Mouse (Mus musculus): ENCODE results near the gene Galnt17. TPM values are rescaled to one million over a fixed set of nuclear protein-coding genes. Genes with fewer than 3 reads are reported as not detected.
A peak's percentile ranks its signal among the peaks of the same experiment; 100 is the strongest.

Galnt17 gene
- total RNA-seq (2021) = 1 to 10 TPM; 4.0 to 4.2 TPM
- long read RNA-seq, experiment 1 = 0 reads
- long read RNA-seq, experiment 2 = 0 reads

DNA sequence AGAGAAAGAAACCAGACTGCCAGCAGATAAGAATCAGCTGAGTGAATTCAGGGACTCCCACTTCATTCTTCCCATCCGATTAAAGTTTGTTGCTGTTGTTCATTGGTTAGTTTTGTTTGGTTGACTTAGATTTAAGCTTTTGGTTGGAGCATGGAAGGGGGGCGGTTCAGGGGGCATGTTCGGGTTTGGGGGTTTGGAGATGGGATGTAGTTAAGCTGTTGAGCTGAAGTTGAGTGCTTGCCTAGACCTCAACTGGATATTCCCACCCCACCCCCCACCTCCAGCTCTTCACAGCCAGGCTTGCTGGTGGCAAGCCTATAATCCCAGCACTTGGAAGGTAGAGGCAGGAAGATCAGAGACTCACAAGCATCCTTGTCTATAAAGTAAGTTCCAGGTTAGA, at the start of gene Galnt17:
Galnt17 (minus strand) TSS at position 101 of the 400 bp plus-strand sequence.
- no peak for DNase-seq

- no peak for DNase-seq
Observed at GRCm38 (mm10) chr5:131334536-131334935, 26.2 kb upstream of the Galnt17 start.

GRCm38 (mm10) chr5:131321286-131321685, 13.0 kb upstream of the Galnt17 start:
- no peak for DNase-seq

- DNase-seq = no peak
Observed at GRCm38 (mm10) chr5:131319605-131320004, 11.3 kb upstream of the Galnt17 start.

GRCm38 (mm10) chr5:131319141-131319540, 10.8 kb upstream of the Galnt17 start:
- no peak for DNase-seq

DNA sequence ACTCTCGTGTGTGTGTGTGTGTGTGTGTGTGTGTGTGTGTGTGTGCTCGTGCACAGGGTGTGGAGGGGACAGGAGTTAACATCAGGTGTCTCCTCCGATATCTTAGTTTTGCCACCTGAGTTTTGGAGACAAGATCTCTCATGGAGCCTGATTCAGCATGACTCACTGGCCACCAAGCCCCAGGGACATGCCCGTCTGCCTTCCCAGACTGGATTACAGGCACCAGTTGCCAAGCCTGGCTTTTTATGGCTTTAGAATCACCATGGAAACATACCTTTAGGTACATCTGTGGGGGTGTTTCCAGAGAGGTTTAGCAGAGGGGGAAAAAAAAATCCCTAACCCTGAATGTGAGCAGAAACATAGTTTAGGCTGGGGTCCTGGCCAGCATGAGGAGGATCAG, 6.7 kb upstream of the Galnt17 start:
- no peak for DNase-seq

DNA sequence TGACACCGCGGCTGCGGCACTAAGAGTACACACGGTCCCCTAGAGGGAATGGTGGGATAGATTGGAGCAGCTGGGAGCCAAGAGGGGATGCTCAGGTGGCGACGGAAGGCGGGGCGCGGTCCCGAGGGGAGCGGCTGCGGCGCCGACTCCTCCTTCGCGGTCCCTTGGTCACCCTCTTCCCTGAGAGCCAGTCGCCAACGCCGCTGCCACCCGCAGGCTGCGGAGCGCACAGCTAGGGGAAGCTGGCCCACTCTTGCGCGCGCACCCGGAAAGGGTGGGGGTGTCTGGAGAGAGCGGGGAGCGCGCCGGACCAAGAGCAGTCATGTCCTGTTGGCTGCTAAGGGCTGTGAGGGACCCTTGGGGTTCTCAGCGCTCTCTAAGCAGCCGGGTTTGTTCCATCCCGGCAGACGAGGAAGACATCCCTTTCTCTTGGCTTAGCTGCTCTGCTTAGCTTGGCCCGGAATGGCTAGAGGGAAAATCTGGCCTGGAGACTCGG, 593 bp downstream of the Galnt17 start:
- peak; percentile 80 to 85 for DNase-seq

DNA sequence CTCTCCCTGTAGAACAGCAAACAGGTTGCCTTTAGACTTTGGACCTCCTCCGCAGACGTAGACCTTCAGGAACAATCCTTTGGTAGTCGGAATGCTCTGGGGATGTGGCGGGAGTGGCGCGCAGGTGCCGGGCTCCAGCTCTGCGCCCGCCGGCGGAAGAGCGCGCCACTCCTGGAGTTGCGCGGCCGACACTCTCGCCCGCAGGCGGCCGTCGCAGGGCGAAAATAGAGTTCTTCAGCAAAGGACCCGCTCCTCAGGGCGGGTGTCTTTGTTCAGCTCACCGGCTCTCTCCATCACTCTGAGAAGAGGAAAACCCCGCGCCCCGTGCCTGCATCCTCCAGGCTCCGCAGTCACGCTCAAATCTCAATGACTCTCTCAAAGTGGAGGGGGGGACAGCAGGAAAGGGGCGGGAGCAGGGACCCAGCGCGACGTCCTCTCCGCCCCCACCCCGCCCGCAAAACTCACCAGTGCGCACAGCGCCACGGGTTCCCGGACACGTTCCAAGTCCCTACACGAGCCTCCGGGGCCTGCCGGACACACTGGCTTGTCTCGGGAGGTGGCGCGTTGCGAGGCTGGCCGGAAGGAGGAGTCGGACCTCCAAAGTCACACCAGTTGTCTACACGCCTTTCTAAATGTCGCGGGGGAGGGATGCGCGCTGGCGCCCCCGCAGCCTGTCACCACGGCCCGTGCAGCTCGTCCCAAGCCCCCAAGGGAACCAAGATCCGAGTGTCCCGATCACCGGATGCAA, 1.2 kb downstream of the Galnt17 start:
- peak; percentile 36 to 46 for DNase-seq

GRCm38 (mm10) chr5:131306321-131306907, 1.9 kb downstream of the Galnt17 start:
- DNase-seq = peak in 1 of 2 experiments; percentile 10

DNA sequence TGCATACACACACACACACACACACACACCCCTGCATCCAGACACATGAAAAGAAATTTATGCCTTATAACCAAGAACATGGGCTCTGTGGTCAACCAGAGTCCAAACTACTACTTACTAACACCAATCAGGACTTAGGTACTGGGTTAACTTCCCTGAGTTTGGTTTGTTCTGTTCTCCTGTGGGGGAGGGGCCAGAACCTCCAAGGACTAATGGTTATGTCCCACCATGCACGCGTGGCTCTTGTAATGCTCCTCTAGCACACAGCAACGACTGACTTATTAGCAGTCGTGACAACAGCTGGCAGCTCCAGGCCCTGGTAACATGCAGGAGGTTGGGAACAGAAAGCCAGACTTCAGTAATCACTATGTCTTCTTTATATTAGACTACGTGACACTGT, 3.1 kb downstream of the Galnt17 start:
- DNase-seq = no peak

DNA sequence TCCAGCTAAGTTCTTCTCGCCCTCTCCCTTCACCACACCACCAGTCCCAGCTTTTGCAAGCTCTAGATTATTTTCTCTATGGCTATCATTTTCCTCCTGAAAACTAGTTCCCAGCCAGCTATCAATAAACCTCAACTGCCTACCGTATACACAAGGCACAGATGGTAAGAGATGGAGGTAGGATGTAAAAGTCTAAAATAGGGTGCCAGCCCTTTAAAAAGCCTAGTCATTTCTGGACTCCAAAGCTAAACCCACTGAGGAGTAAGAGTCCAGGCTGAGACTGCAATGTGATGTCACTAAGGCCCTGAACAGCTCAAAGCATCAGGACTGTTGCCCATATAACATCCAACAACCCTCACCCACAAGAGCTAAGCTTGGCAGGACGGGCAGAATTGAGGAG, 6.8 kb downstream of the Galnt17 start:
- DNase-seq = no peak

- no peak for DNase-seq
Observed at GRCm38 (mm10) chr5:131293726-131294449, 14.4 kb downstream of the Galnt17 start.

DNA sequence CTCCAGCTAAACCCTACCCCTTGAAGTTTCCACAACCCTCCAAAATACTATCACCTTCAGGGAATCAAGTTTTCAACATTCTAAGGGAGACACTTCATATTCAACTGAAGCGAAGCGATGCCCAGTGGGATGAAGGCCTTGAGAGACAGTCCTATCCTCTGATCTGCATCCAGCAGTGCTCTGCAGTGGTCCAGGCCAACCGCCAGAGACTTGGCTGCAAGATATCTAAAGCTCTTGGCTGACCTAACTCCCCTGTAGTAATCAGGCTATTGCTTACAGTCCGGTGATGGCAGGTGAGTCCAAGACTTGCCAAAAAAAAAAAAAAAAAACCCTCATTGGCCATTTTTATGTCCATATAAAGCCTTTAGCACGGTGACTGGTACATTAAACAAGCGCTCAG, 21.2 kb downstream of the Galnt17 start:
- DNase-seq = peak; percentile 9 to 28

- DNase-seq = no peak
Observed at GRCm38 (mm10) chr5:131286680-131287079, 21.6 kb downstream of the Galnt17 start.

GRCm38 (mm10) chr5:131280349-131280748, 27.9 kb downstream of the Galnt17 start:
- DNase-seq = no peak

DNA sequence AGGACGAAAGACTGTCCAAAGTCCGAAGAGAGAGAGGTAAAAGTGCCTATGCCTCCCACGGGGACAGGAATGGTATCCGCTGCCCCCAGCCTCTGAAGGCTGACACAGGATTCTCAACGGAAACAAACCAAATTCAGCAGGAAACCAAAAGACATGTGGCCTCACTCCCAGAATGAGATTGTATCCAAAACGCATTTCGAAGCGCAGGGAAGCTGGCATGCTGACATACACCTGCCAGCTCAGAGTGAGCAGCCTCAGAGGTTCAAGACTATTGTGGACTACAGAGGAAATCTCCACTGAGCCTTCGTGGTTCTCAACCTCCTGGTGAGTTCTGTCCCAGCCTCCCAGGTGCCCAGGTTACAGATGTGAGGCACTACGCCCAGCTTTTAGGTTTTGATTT, 29.0 kb downstream of the Galnt17 start:
- DNase-seq = no peak

- DNase-seq = peak in 1 of 2 experiments; percentile 39
Observed at GRCm38 (mm10) chr5:131277227-131277626, 31.1 kb downstream of the Galnt17 start.

DNA sequence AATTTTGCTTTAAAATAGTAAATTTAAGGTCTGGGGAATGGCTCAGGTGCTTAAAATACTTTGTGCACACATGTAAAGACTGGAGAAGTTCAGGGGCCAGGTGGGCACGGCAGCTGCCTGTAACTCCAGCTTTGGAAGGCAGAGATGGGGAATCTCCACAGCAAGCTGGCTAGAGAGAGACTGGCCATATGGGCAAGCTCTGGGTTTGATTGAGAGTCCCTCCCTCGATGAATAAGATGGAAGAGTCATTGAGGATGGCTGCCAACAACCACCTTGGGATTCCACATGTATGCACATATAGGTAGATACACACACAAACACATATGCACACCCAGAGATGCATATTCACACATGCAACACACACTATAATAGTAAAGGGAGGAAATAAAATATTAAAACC, 42.0 kb downstream of the Galnt17 start:
- DNase-seq = no peak

DNA sequence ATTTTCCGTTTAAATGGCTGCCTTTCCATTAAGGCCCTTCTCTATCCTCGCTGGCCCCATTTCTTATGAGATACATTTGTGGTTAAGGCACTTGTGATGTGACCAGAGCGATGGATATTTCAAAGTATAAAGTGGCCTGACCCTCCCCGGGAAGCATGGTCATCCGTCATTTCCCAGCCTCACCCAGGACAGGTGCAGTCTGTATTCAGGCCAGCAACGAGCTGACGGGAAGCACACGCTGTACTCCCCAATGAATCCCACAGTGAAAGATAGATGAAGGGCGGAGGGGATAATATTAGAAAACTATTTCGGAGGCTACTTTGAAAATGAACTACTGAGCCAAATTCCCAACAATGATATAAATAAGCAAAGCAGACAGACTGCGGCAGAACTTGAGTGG, 44.2 kb downstream of the Galnt17 start:
- DNase-seq = no peak

GRCm38 (mm10) chr5:131250701-131251636, 57.3 kb downstream of the Galnt17 start:
- no peak for DNase-seq

DNA sequence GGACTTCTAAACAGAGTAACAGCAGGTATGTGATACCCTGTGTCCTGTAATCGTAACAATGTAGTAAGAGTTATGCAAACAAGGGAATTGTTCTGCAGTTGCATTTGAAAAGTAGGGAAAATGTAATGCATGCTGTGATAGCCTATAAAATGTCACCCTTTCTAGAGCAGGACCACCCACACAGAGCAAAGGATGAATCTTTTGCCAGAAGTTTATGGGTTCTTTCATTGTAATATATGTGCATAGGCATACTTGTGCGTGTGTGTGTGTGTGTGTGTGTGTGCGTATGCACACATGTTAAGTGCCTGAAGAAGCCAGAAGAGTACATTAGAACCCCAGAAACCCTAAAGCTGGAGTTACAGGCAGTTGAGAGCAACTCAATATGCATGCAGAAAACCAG, 59.9 kb downstream of the Galnt17 start:
- no peak for DNase-seq

GRCm38 (mm10) chr5:131246591-131246990, 61.7 kb downstream of the Galnt17 start:
- no peak for DNase-seq
